Mouse (Mus musculus): Measurements from ENCODE around the gene Il6st. TPM values are rescaled to one million over a fixed set of nuclear protein-coding genes. Genes with fewer than 3 reads are reported as not detected.

Il6st gene
- polyA plus RNA-seq, 1 experiment: 19.5 TPM

GRCm38 (mm10) chr13:112551641-112552548 lies 88.0 kb downstream of the Il6st start:
- Histone ChIP-seq H3K27ac (ENCODE audit: insufficient read depth, low read length) (no peak overlapping the region), H3K36me3 (ENCODE audit: control insufficient read depth, insufficient read depth, low read length) (no peaks in the 10 kb centered on the region), H3K27me3 (ENCODE audit: control insufficient read depth, insufficient read depth, low read length) (no peaks in the 10 kb centered on the region), H3K4me1 (ENCODE audit: control insufficient read depth, insufficient read depth, insufficient read length) (no peaks in the 10 kb centered on the region), H3K4me3 (ENCODE audit: extremely low read depth, insufficient read depth, insufficient read length) (no peak overlapping the region)
- DNase-seq (ENCODE audit: low read depth in 1 of 2, low spot score in 2 of 2): no peak
- TF ChIP-seq POLR2A (IDR thresholded peaks at IDR 0.05; ENCODE audit: low read depth, low read length) (no peak), CTCF (IDR thresholded peaks at IDR 0.05; ENCODE audit: extremely low read depth, insufficient read depth, insufficient read length, insufficient replicate concordance) (no peak)
- 33% methylated on average over 7 of the region's 7 CpGs for WGBS

GRCm38 (mm10) chr13:112553304-112553703 lies 89.4 kb downstream of the Il6st start:
- WGBS: 96% methylated on average over 5 of the region's 5 CpGs
- H3K4me1 ChIP-seq (ENCODE audit: control insufficient read depth, insufficient read depth, insufficient read length): no peaks in the 10 kb centered on the region
- H3K27ac ChIP-seq (ENCODE audit: insufficient read depth, low read length): no peak overlapping the region
- H3K27me3 ChIP-seq (ENCODE audit: control insufficient read depth, insufficient read depth, low read length): no peaks in the 10 kb centered on the region
- H3K36me3 ChIP-seq (ENCODE audit: control insufficient read depth, insufficient read depth, low read length): no peaks in the 10 kb centered on the region
- H3K4me3 ChIP-seq (ENCODE audit: extremely low read depth, insufficient read depth, insufficient read length): no peak overlapping the region
- TF ChIP-seq CTCF (IDR thresholded peaks at IDR 0.05; ENCODE audit: extremely low read depth, insufficient read depth, insufficient read length, insufficient replicate concordance) (no peak), POLR2A (IDR thresholded peaks at IDR 0.05; ENCODE audit: low read depth, low read length) (no peak)
- DNase-seq (ENCODE audit: low read depth in 1 of 2, low spot score in 2 of 2): no peak

DNA sequence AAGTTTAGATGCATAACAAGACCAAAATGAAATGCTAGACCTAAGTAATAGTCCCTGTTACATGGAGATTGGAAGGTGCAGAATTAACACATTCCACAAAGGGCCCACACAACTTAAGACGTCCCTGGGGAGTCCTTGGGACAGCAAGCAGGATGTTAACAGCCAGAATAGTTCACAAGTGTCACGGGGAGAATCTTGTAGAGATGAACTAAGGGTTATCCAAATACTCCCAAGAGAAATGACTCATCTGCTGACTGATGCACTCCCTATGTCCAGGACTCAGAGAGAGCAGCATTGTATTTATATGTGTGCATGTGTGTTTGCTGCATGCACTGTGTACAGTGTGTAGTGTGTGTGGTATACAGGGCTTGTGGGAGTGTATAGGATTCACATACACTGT lies 92.6 kb downstream of the Il6st start:
- no peak overlapping the region for H3K4me3 ChIP-seq (ENCODE audit: extremely low read depth, insufficient read depth, insufficient read length)
- no peak overlapping the region for H3K27ac ChIP-seq (ENCODE audit: insufficient read depth, low read length)
- H3K27me3 ChIP-seq (ENCODE audit: control insufficient read depth, insufficient read depth, low read length): no peaks in the 10 kb centered on the region
- TF ChIP-seq POLR2A (IDR thresholded peaks at IDR 0.05; ENCODE audit: low read depth, low read length) (no peak), CTCF (IDR thresholded peaks at IDR 0.05; ENCODE audit: extremely low read depth, insufficient read depth, insufficient read length, insufficient replicate concordance) (no peak)
- H3K36me3 ChIP-seq (ENCODE audit: control insufficient read depth, insufficient read depth, low read length): no peaks in the 10 kb centered on the region
- H3K4me1 ChIP-seq (ENCODE audit: control insufficient read depth, insufficient read depth, insufficient read length): no peaks in the 10 kb centered on the region
- no peak for DNase-seq (ENCODE audit: low read depth in 1 of 2, low spot score in 2 of 2)
- 54% methylated on average over 2 of the region's 2 CpGs for WGBS

Other genes with a start within 250 kb of the Il6st start
- gene Ankrd55, start 175.6 kb upstream of the Il6st start, polyA plus RNA-seq (2012; rRNA removed): 0.72 and 0.74 TPM in 2 replicates
- 0.31 and 0.33 TPM in 2 replicates for gene Il31ra, start 130.3 kb downstream of the Il6st start, polyA plus RNA-seq (2012; rRNA removed)
- 0.06 TPM in 1 of 2 replicates, not detected in the other for gene Ddx4, start 188.4 kb downstream of the Il6st start, polyA plus RNA-seq (2012; rRNA removed)
- gene Slc38a9, start 196.7 kb downstream of the Il6st start, polyA plus RNA-seq (2012; rRNA removed): 22.0 and 23.5 TPM in 2 replicates